Mouse (Mus musculus) hindlimb bud, embryonic 11.5 days (tissue): Measurements from ENCODE around the gene Srm.

Experiments
- DNase-seq: peaks from one replicate; pipeline ENCODE4 v3.0.0-alpha.2; 2012; ENCODE audit warnings: low read depth, low spot score; ENCODE audit errors: extremely low spot score

The Srm gene

GRCm38 (mm10) chr4:148633395-148634061 lies 42.2 kb downstream of the Srm start:
- DNase-seq = no peak

DNA sequence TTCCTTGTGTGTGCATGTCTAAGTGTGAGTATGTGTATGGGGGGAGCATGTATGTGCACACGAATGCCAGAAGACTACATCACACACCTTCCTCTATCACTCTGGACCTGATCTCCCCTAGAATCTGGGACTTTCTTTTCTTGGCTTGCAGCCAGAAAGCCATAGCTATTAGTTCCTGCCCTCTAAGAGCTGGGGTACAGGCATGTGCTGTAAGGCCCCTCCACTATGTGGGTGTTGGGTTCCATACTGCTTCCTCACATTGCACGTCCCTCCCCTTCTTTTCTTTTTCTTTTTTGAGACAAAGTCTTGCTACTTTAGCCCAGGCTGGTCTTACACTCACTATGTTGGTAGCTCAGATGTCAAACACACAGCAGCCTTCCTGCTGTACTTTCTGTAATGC lies 44.0 kb downstream of the Srm start:
- no peak for DNase-seq

- no peak for DNase-seq
These were observed 47.0 kb downstream of the Srm start for GRCm38 (mm10) chr4:148638302-148638701.

DNA sequence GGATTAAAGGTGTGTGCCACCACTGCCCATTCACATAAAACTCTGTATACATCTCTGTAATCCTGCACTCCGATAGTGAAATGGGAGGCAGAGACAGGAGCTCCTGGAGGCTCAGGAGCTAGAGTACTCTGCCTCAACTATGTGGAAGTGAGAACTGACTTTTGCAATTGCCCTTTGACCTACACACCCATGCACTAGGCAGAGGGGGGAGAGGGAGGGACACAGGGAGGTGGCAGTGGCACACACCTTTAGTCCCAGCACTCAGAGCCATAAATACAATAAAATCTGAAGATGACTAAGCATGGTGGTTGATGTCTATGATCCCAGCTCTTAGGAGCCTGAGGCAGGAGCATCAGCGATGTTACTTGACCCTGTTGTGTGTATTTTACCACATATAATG lies 48.2 kb downstream of the Srm start:
- DNase-seq = no peak

DNA sequence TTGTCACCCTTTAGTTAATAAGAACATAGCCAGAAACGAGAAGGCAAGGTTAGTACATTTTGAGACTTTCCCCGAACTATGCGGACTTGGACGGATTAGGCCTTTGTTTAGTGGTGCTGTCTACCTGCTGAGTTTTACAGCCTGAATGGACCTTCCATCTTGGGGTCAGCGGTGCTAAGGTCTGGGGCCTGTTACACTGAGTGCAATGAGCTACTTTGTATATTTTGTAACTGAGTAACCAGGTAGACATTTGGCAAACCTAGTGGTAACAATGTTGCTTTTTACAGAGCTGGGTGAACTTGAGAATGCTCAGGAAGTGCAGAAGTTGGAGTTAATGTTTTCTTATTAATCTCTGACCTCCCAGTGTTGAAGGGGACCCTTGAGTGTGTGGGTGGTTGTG lies 49.8 kb downstream of the Srm start:
- no peak for DNase-seq

DNA sequence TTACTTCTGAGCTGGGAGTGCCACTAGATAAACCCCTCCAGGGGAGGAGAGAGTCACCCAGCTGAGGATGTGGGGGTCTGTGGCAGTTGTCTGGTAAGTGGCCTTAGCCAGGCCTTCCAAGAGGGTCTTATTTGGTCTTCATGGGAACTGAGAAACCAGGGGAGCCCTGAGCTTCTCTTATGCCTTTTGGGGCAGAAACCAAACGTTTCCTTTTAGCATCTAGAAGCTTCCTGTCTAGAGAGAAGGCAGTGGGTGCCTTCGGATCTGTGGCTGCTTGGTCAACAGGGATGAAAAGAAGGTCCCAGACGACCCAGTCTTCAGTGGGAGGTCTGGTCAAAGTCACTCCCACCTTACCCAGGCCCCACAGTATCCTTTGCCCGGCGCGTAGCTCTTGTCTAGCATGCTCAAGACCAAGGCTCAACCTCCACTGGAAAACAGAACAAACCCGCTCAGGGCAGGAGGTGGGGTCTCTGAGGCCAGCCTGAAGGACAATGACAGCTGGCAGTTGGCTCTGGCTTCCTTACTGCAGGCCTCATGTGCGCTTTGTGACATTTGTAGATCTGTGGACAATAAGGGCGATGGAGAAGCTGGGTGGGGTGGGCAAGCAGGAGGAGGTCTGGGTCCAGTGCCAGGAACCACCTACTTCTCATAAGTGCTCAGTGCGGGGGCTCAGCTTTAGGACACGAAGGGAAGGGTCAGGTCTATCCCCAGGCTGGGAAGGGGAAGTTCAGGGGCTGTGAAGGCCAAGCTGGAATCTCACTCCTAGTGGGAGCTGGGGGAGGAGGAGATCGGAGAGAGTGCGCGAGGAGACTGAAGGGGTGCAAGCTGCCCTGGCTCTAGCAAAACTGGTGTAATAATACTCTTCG lies 52.2 kb downstream of the Srm start, which contains the start of gene Gm572:
Gm572 (plus strand) TSS at position 27 of the 866 bp plus-strand sequence.
- DNase-seq = no peak

DNA sequence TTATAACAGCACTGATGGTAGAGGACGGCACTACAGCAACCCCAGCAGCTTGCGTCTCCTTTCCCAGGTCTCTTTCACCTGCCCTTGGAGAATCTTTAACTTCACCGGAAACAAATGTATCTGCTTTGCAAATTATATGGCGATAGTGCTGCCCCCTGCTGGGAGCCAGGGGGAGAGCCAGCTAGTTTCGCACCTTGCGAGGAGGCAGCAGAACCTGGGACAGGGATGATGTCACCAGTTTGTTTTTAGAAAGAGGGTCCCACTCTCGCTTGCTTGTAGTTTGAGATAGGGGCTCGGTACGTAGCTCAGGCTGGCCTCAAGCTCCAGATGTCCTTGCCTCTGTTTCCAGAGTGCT lies 52.8 kb downstream of the Srm start:
- DNase-seq = no peak
